Mouse (Mus musculus) spleen, adult 2 months (tissue): Measurements from ENCODE around the gene Fam243. TPM values are rescaled to one million over a fixed set of nuclear protein-coding genes. Genes with fewer than 3 reads are reported as not detected.

ENCODE experiments used
- DNase-seq, 2 experiments: peaks; one replicate each; pipeline versions ENCODE4 v3.0.0 to v3.0.0-alpha.2; 2012 to 2021; ENCODE audit warnings: low spot score in 2 of 2, low read depth in 1 of 2
- H3K27ac ChIP-seq: fragments of 200-500 bp; 2 replicates; pipeline ENCODE4 v1.5.1; 2012; ENCODE audit warnings: low read length, inconsistent platforms; ENCODE audit not compliant: insufficient read depth
- H3K27me3 ChIP-seq: fragments of 200-500 bp; 2 replicates; pipeline ENCODE4 v1.6.1; 2012; ENCODE audit warnings: mild to moderate bottlenecking, moderate library complexity, low read length, inconsistent platforms; ENCODE audit not compliant: control insufficient read depth, insufficient read depth
- H3K36me3 ChIP-seq: fragments of 200-500 bp; 2 replicates; pipeline ENCODE4 v1.6.1; 2012; ENCODE audit warnings: mild to moderate bottlenecking, low read length, inconsistent platforms; ENCODE audit not compliant: control insufficient read depth, insufficient read depth
- H3K4me1 ChIP-seq: fragments of 200-500 bp; 2 replicates; pipeline ENCODE4 v1.6.1; 2011; ENCODE audit warnings: inconsistent platforms; ENCODE audit not compliant: control insufficient read depth, insufficient read depth, insufficient read length
- H3K4me3 ChIP-seq: fragments of 200-500 bp; 2 replicates; pipeline ENCODE4 v1.5.1; 2011; ENCODE audit warnings: mild to moderate bottlenecking, inconsistent platforms; ENCODE audit not compliant: insufficient read depth, insufficient read length; ENCODE audit errors: extremely low read depth
- CTCF ChIP-seq: fragments of 200-500 bp; IDR thresholded peaks from 2 replicates; pipeline ENCODE4 v1.5.1; 2011; ENCODE audit warnings: mild to moderate bottlenecking, inconsistent platforms; ENCODE audit not compliant: insufficient read depth, insufficient read length, insufficient replicate concordance; ENCODE audit errors: extremely low read depth
- POLR2A ChIP-seq: fragments of 200-500 bp; IDR thresholded peaks from 2 replicates; pipeline ENCODE4 v1.6.1; 2011; ENCODE audit warnings: low read depth, low read length, inconsistent platforms
- WGBS: fragments of 180-500 bp; shearing (Covaris S2); methylation state at CpG from one replicate; pipeline ENCODE4 v1.1.7; 2018; 5-methylcytosine and 5-hydroxymethylcytosine counted together
- polyA plus RNA-seq: library from polyadenylated mRNA; depleted of rRNA; stranded (reverse); fragments of >200 nt; gene quantifications from 2 replicates; pipeline ENCODE4 v1.2.3, GENCODE M21; 2012

The Fam243 gene
- polyA plus RNA-seq, 1 experiment: not detected

DNA sequence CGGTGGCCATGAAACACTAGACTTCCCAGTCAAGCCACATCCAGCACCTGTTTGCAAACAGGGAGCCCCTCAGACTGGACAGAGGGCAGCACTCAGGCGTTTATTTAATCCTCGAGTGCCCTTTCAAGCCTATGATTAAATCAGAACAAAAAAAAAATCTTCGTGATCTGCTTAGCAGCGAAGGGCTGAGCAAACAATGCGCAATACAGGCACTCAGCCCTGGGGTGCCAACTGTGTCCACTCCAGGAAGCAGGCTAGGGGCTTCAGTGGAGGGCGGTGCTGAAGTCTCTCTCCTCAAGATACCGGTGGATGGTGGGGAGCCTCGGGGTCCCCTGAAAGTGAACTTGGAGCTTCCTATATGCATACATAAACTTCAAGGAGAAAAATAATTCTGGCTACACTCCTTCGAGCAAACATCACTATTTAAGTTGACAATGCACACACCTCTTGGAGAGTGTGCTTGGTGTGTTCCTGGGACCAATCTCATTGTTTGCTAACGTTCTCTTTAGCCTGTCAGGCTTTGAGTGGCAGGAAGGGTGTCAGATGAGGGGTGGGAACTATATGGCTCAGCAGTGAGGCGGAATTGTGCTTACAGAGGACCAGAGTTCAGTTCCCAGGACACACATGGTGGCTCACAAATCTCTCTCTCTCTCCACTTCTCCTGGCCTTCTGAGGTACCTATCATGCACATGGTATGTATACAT, 26.8 kb downstream of the Fam243 start:
- Histone ChIP-seq H3K27ac (no peak overlapping the region), H3K36me3 (no peaks in the 10 kb centered on the region), H3K4me1 (peaks cover 3% of the 10 kb centered on the region; the same call in 1 of the 2 replicates), H3K27me3 (0 out of 2 replicates have a peak, but pooled peaks cover 1% of the 10 kb centered on the region), H3K4me3 (no peak overlapping the region)
- WGBS: 73% methylated on average over 12 of the region's 12 CpGs
- DNase-seq: no peak
- TF ChIP-seq POLR2A (no peak), CTCF (no peak)

DNA sequence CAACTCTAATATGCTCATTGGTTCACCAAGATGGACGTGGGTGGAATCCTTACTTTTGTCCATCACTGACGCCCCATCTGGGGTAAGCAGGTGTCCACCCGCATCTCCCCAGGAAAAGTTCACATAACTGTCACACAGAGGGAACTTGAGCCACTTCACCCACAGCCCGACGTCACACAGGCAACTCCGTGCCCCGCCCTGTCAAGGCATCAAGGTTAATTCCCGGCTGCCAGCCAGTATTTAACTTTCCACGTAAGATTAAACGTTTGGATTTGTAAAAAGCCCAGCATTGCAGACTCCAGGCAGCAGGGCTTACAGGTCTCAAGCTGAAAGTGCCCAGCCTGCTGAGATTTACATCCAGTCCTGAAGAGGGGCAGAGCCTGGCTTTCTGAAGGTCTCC, 29.1 kb downstream of the Fam243 start, which contains the start of gene Kcne2:
Gene Kcne2 (plus strand): TSS at position 289 of the 400 bp plus-strand sequence.
- H3K4me3 ChIP-seq: no peak within 1 kb of the TSS
- no peaks in the 10 kb centered on the region for H3K4me1 ChIP-seq
- WGBS: 78% methylated on average over 10 of the region's 10 CpGs
- no peak for DNase-seq
- H3K27ac ChIP-seq: no peak within 1 kb of the TSS
- 0 out of 2 replicates have a peak, but pooled peaks cover 1% of the 10 kb centered on the region for H3K27me3 ChIP-seq
- H3K36me3 ChIP-seq: no peaks in the 10 kb centered on the region
- TF ChIP-seq POLR2A (no peak), CTCF (no peak)

DNA sequence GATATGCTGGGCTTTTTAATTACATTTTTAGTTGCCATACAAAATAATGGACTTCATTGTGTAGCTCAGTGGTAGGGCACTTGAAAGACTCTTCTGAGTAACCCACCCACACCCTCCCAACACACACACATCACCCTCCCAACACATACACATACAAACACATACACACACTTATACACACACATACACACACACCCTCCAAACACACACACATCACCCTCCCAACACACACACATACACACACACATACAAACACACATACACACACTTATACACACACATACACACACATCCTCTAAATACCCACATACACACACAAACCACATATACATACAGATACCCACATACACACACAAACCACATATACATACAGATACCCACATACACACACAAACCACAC, 31.2 kb downstream of the Fam243 start:
- H3K27ac ChIP-seq: no peak overlapping the region
- TF ChIP-seq CTCF (no peak), POLR2A (no peak)
- H3K27me3 ChIP-seq: 0 out of 2 replicates have a peak, but pooled peaks cover 2% of the 10 kb centered on the region
- no peak overlapping the region for H3K4me3 ChIP-seq
- H3K36me3 ChIP-seq: no peaks in the 10 kb centered on the region
- no peaks in the 10 kb centered on the region for H3K4me1 ChIP-seq
- DNase-seq: no peak

DNA sequence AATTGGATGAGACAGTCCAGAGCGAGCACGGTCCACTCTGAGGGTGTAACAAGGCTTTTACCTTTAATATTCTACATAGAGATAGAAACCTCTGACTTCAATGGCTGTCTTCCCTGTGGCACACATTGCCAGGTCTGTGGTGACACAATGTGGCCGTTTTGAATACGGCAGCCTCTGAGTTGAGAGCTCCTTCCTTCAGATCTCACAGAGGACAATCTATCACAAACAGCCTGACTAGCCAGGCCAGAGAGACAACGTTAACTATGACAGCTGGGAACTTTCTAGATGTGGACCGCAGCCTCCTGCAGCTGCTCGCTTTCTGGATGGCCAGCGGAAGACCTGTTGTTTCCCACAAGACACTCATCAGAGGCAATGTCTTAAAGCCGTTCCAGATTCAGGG, 32.5 kb downstream of the Fam243 start:
- 82% methylated on average over 9 of the region's 9 CpGs for WGBS
- H3K36me3 ChIP-seq: no peaks in the 10 kb centered on the region
- H3K4me3 ChIP-seq: no peak overlapping the region
- no peak for TF ChIP-seq CTCF
- no peak for TF ChIP-seq POLR2A
- DNase-seq: no peak
- 0 out of 2 replicates have a peak, but pooled peaks cover 3% of the 10 kb centered on the region for H3K27me3 ChIP-seq
- H3K27ac ChIP-seq: no peak overlapping the region
- H3K4me1 ChIP-seq: no peaks in the 10 kb centered on the region

DNA sequence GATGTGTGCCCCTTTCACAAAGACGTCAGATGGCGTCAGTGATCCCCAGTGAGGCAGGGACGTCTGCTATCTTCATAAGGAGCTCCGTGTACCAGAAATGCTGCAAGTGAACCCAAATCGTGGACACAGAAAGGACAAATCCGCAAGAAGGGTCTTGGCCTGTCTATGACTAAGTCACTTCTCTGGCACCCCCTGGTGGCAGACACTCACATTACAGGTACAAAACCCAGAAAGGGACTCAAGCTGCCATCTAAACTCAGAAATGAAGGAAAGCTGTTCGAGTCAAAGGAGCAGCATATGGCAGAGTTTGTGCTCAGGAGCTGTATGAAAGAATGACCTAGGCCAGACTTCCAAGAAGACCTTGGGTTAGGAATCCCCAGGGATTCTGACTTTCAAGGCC, 34.6 kb downstream of the Fam243 start:
- H3K27me3 ChIP-seq: 0 out of 2 replicates have a peak, but pooled peaks cover 2% of the 10 kb centered on the region
- H3K36me3 ChIP-seq: no peaks in the 10 kb centered on the region
- no peaks in the 10 kb centered on the region for H3K4me1 ChIP-seq
- H3K4me3 ChIP-seq: no peak overlapping the region
- no peak overlapping the region for H3K27ac ChIP-seq
- TF ChIP-seq CTCF (peak; percentile 67; the same call in 1 of the 2 replicates), POLR2A (no peak)
- DNase-seq: peak; percentile 32 to 71
- whole genome bisulfite sequencing: 14% methylated on average over 7 of the region's 7 CpGs

DNA sequence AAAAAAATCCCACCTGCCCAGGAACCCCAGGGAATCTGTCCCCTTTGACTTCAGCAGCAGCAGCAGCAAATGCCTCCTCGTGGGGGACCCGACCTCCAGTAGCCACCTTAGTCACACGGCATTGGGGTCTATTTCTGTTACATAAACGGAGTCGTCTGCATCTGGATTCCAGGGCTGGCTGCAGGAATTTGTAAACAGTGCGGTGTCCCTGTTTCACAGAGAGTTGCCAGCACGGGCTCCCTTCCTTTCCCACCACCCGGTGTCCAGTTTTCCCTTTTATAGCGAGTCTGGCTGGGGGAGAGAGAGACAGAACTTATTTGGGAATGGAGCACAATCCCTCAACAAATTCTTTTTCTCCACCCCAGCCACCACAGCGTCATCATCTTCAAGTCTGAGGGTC, 36.2 kb downstream of the Fam243 start:
- 0 out of 2 replicates have a peak, but pooled peaks cover 2% of the 10 kb centered on the region for H3K27me3 ChIP-seq
- TF ChIP-seq CTCF (no peak), POLR2A (no peak)
- H3K4me3 ChIP-seq: no peak overlapping the region
- WGBS: 44% methylated on average over 10 of the region's 10 CpGs
- H3K4me1 ChIP-seq: no peaks in the 10 kb centered on the region
- no peak for DNase-seq
- no peak overlapping the region for H3K27ac ChIP-seq
- H3K36me3 ChIP-seq: no peaks in the 10 kb centered on the region

DNA sequence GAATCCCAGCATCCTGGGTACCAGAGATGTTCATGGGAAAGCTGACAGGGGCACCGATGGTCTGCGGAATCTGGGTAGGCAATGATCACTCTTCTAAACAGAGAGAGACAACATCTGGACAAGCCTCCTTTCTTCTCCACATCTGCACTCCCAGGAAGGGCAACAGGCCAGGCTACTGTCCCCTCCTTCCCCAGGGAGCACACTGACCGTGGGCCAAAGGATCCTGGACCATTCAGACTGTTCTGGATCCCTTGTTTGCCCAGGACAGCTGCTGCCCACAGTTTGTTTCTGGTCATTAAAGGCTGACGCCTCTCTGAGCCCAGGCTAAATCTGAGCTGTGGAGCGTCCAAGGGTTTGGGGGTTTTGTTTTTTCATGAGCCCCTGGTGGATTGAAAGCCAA, 38.6 kb downstream of the Fam243 start:
- Histone ChIP-seq H3K36me3 (no peaks in the 10 kb centered on the region), H3K27me3 (peaks cover 2% of the 10 kb centered on the region; the same call in 1 of the 2 replicates), H3K4me1 (no peaks in the 10 kb centered on the region), H3K27ac (no peak overlapping the region), H3K4me3 (no peak overlapping the region)
- WGBS: 81% methylated on average over 5 of the region's 5 CpGs
- TF ChIP-seq POLR2A (no peak), CTCF (no peak)
- DNase-seq: no peak
